Mouse (Mus musculus): ENCODE measurements around the gene Tmem40. TPM values are rescaled to one million over a fixed set of nuclear protein-coding genes. Genes with fewer than 3 reads are reported as not detected.

Tmem40 gene
- polyA plus RNA-seq, 2 experiments: 8.0 to 13.1 TPM

DNA sequence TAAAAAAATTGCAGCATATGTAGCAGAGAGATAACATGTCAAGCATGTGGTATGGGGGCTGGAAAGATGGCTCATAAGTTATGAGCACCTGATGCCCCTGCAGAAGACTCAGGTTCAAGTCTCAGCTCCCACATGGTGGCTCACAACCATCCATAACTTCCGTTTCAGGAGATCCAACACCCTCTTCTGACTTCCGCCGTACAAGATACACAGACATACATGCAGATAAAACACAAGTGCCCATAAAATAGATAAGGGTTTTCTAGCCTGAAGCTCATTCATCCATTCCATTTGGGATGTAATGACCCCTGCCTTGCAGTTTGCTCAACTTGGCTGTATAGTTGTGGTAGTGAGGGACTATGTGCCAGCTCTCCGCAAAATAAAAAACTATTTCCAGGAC, 72.1 kb downstream of the Tmem40 start:
- ATAC-seq (ENCODE audit: low FRiP score, low read depth) (no peak), DNase-seq (ENCODE audit: low spot score) (no peak)
- H3K4me3 ChIP-seq (replicated peaks; ENCODE audit: low read length): no peak overlapping the region
- no peak overlapping the region for H3K4me2 ChIP-seq (replicated peaks; ENCODE audit: low read depth, low read length, severe bottlenecking)
- H3K4me1 ChIP-seq (ENCODE audit: control insufficient read depth, insufficient read depth, low read length): peaks cover 6% of the 10 kb centered on the region; the same call in 1 of the 2 replicates
- H3K9me3 ChIP-seq (ENCODE audit: control insufficient read depth, low read length): no peaks in the 10 kb centered on the region; the same call in 1 of the 2 replicates
- no peaks in the 10 kb centered on the region for H3K27me3 ChIP-seq (ENCODE audit: control insufficient read depth, insufficient read depth, low read length)
- no peak for TF ChIP-seq POLR2A (IDR thresholded peaks at IDR 0.05; ENCODE audit: borderline replicate concordance, extremely low read depth, insufficient read depth, insufficient read length)
- no peak overlapping the region for H3K27ac ChIP-seq (replicated peaks; ENCODE audit: low read depth, low read length)
- H3K9ac ChIP-seq (ENCODE audit: low read depth, low read length, severe bottlenecking): no peak overlapping the region
- no peaks in the 10 kb centered on the region for H3K36me3 ChIP-seq (ENCODE audit: control insufficient read depth, insufficient read depth, low read length)
- WGBS: 93% methylated on average over 4 of the region's 4 CpGs

DNA sequence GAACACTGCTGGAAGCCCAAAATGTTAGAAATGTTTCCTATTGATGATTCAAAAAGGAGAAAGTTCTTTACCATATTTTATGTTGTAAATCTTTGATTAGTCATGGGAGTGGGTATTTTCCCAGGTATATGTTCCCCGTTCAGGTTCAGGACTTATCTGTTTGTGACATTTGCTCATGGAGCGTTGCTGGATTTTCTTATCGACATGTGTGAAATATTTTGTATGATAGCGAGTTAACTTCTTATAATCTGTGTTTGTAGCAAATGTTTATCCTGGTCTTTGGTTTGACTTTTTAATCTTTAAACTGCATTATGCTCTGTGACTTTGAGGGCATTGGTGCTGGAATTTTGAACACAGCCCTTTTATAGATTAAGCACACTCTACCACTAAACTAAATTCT, 73.6 kb downstream of the Tmem40 start:
- no peaks in the 10 kb centered on the region for H3K4me1 ChIP-seq (ENCODE audit: control insufficient read depth, insufficient read depth, low read length)
- no peak for ATAC-seq (ENCODE audit: low FRiP score, low read depth)
- no peak for DNase-seq (ENCODE audit: low spot score)
- H3K9ac ChIP-seq (ENCODE audit: low read depth, low read length, severe bottlenecking): no peak overlapping the region
- TF ChIP-seq POLR2A (IDR thresholded peaks at IDR 0.05; ENCODE audit: borderline replicate concordance, extremely low read depth, insufficient read depth, insufficient read length): no peak
- H3K9me3 ChIP-seq (ENCODE audit: control insufficient read depth, low read length): no peaks in the 10 kb centered on the region; the same call in 1 of the 2 replicates
- no peak overlapping the region for H3K4me2 ChIP-seq (replicated peaks; ENCODE audit: low read depth, low read length, severe bottlenecking)
- 83% methylated on average over 4 of the region's 4 CpGs for WGBS
- H3K36me3 ChIP-seq (ENCODE audit: control insufficient read depth, insufficient read depth, low read length): no peaks in the 10 kb centered on the region
- no peak overlapping the region for H3K27ac ChIP-seq (replicated peaks; ENCODE audit: low read depth, low read length)
- H3K4me3 ChIP-seq (replicated peaks; ENCODE audit: low read length): no peak overlapping the region
- H3K27me3 ChIP-seq (ENCODE audit: control insufficient read depth, insufficient read depth, low read length): no peaks in the 10 kb centered on the region

DNA sequence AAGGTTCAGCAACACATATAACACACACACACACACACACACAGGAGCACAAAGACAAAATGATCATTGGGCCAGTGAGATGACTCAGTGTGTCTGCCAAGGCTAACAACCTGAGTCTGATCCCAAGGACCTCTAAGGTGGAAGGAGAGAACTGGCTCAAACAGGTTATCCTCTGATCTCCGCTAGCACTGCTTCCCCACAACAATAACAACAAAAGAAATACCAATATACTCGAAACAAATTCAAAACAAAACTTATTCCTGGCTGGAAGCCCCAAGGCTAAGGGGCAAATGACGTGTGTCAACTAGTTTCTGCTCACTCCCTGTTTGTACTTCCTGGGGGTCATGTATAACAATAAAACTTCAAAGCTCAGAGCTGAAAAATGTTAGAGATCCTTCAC, 74.5 kb downstream of the Tmem40 start:
- ATAC-seq (ENCODE audit: low FRiP score, low read depth) (no peak), DNase-seq (ENCODE audit: low spot score) (no peak)
- Histone ChIP-seq H3K9ac (ENCODE audit: low read depth, low read length, severe bottlenecking) (no peak overlapping the region), H3K9me3 (ENCODE audit: control insufficient read depth, low read length) (no peaks in the 10 kb centered on the region; the same call in 1 of the 2 replicates), H3K4me3 (replicated peaks; ENCODE audit: low read length) (no peak overlapping the region), H3K27me3 (ENCODE audit: control insufficient read depth, insufficient read depth, low read length) (no peaks in the 10 kb centered on the region), H3K36me3 (ENCODE audit: control insufficient read depth, insufficient read depth, low read length) (no peaks in the 10 kb centered on the region), H3K4me2 (replicated peaks; ENCODE audit: low read depth, low read length, severe bottlenecking) (no peak overlapping the region), H3K27ac (replicated peaks; ENCODE audit: low read depth, low read length) (no peak overlapping the region), H3K4me1 (ENCODE audit: control insufficient read depth, insufficient read depth, low read length) (no peaks in the 10 kb centered on the region)
- 56% methylated on average over 3 of the region's 3 CpGs for WGBS
- TF ChIP-seq POLR2A (IDR thresholded peaks at IDR 0.05; ENCODE audit: borderline replicate concordance, extremely low read depth, insufficient read depth, insufficient read length): no peak

DNA sequence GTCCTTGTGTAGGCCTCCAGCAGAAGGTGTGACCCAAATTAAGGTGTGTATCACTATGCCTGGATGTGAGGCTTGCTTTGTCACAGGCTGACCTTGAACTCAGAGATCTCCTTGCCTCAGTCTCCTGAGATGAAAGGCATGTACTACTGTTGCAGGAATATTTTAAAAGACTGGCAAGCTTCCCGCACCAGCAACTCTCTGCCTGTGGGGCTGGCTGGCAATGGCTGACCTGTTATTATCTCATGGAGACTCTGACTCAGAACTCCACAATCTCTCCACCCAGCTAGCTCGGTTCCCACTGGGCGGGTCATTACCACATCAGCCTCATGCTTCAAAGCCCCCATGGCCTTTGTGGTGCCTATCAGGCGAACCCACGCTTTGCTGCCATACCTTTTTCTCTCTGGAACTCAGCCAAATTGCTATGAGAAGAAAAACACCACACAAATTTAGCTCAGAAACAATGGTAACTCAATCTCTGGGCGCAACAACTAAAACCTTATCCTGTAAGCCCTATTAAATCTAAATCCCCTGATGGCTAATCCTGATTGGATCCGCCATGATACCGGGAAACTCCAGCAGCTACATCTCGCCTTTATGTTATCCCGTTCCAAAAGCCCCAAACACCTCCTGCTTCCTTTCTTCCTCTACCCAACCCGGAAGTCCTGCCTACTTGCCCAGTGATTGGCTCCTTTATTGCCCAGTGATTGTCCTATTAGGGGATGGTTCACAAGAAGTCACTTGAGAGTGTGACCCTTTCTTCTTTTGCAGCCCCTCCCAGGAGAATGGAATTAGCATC, 77.2 kb downstream of the Tmem40 start:
- ATAC-seq (ENCODE audit: low FRiP score, low read depth): no peak
- H3K36me3 ChIP-seq (ENCODE audit: control insufficient read depth, insufficient read depth, low read length): no peaks in the 10 kb centered on the region
- H3K27ac ChIP-seq (replicated peaks; ENCODE audit: low read depth, low read length): no peak overlapping the region
- 64% methylated on average over 11 of the region's 11 CpGs for WGBS
- no peak for TF ChIP-seq POLR2A (IDR thresholded peaks at IDR 0.05; ENCODE audit: borderline replicate concordance, extremely low read depth, insufficient read depth, insufficient read length)
- DNase-seq (ENCODE audit: low spot score): no peak
- H3K9ac ChIP-seq (ENCODE audit: low read depth, low read length, severe bottlenecking): no peak overlapping the region
- no peaks in the 10 kb centered on the region for H3K27me3 ChIP-seq (ENCODE audit: control insufficient read depth, insufficient read depth, low read length)
- no peak overlapping the region for H3K4me2 ChIP-seq (replicated peaks; ENCODE audit: low read depth, low read length, severe bottlenecking)
- H3K9me3 ChIP-seq (ENCODE audit: control insufficient read depth, low read length): no peaks in the 10 kb centered on the region
- H3K4me1 ChIP-seq (ENCODE audit: control insufficient read depth, insufficient read depth, low read length): no peaks in the 10 kb centered on the region
- no peak overlapping the region for H3K4me3 ChIP-seq (replicated peaks; ENCODE audit: low read length)

DNA sequence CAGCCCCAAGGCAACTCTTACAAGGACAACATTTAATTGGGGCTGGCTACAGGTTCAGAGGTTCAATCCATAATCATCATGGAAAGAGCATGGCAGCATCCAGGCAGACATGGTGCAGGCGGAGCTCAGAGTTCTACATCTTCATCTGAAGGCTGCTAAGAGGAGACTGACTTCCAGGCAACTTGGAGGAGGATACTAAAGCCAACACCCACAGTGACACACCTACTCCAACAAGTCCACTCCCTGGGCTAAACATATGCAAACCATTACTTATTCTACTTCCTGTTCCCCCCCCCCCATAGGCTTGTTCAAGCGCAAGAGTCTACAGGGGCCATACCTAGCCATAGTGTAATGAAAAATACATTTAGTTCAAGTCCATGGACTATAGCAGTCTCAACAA, 77.9 kb downstream of the Tmem40 start:
- Histone ChIP-seq H3K27me3 (ENCODE audit: control insufficient read depth, insufficient read depth, low read length) (no peaks in the 10 kb centered on the region), H3K4me3 (replicated peaks; ENCODE audit: low read length) (no peak overlapping the region), H3K4me1 (ENCODE audit: control insufficient read depth, insufficient read depth, low read length) (no peaks in the 10 kb centered on the region), H3K9me3 (ENCODE audit: control insufficient read depth, low read length) (no peaks in the 10 kb centered on the region), H3K27ac (replicated peaks; ENCODE audit: low read depth, low read length) (no peak overlapping the region), H3K9ac (ENCODE audit: low read depth, low read length, severe bottlenecking) (no peak overlapping the region), H3K36me3 (ENCODE audit: control insufficient read depth, insufficient read depth, low read length) (no peaks in the 10 kb centered on the region), H3K4me2 (replicated peaks; ENCODE audit: low read depth, low read length, severe bottlenecking) (no peak overlapping the region)
- DNase-seq (ENCODE audit: low spot score) (no peak), ATAC-seq (ENCODE audit: low FRiP score, low read depth) (no peak)
- TF ChIP-seq POLR2A (IDR thresholded peaks at IDR 0.05; ENCODE audit: borderline replicate concordance, extremely low read depth, insufficient read depth, insufficient read length): no peak
- 97% methylated on average over 2 of the region's 2 CpGs for WGBS

Measured in limb, embryonic 14.5 days (tissue).